Mouse (Mus musculus): ENCODE measurements around the gene Carns1. TPM values are rescaled to one million over a fixed set of nuclear protein-coding genes. Genes with fewer than 3 reads are reported as not detected.

Gene Carns1
- polyA plus RNA-seq, 1 experiment from 2014 or later = 3.1 TPM

- Histone ChIP-seq H3K4me3 (replicated peaks) (no peak overlapping the region), H3K9me3 (no peaks in the 10 kb centered on the region), H3K27me3 (no peaks in the 10 kb centered on the region), H3K4me1 (replicated peaks) (peaks cover 19% of the 10 kb centered on the region), H3K27ac (peak overlapping the region; percentile 83), H3K36me3 (peaks cover 76% of the 10 kb centered on the region), H3K4me2 (no peak overlapping the region), H3K9ac (replicated peaks) (no peak overlapping the region)
- ATAC-seq (ENCODE audit: insufficient number of reproducible peaks, insufficient read depth, low FRiP score, low TSS enrichment, low read depth) = no peak
- WGBS = 85% methylated on average over 10 of the region's 10 CpGs
Observed at GRCm38 (mm10) chr19:4114551-4114950, 60.7 kb downstream of the Carns1 start.

Small RNA genes within 50 kb of the gene (microRNA-seq; reads per million reads assigned to microRNA genes)
- gene Gm26115 = not detected

Other genes with a start within 250 kb of the Carns1 start
- 0.60 and 0.65 TPM in 2 replicates for gene Aldh3b1, start 245.7 kb downstream of the Carns1 start, polyA plus RNA-seq (2016; fragmentation: Nextera tagmentation; extraction: Ambion mirVana)
- 11.7 and 12.1 TPM in 2 replicates for gene Unc93b1, start 240.3 kb downstream of the Carns1 start, polyA plus RNA-seq (2016; fragmentation: Nextera tagmentation; extraction: Ambion mirVana)
- gene Aldh3b3, start 216.8 kb downstream of the Carns1 start, polyA plus RNA-seq (2016; fragmentation: Nextera tagmentation; extraction: Ambion mirVana) = not detected in 2 replicates
- gene Aldh3b2, start 203.2 kb downstream of the Carns1 start, polyA plus RNA-seq (2016; fragmentation: Nextera tagmentation; extraction: Ambion mirVana) = 2.7 and 3.6 TPM in 2 replicates
- gene Acy3, start 188.9 kb downstream of the Carns1 start, polyA plus RNA-seq (2016; fragmentation: Nextera tagmentation; extraction: Ambion mirVana) = 3.6 and 3.7 TPM in 2 replicates
- gene Tbx10, start 182.7 kb downstream of the Carns1 start, polyA plus RNA-seq (2016; fragmentation: Nextera tagmentation; extraction: Ambion mirVana) = not detected in 2 replicates
- 30.8 and 31.5 TPM in 2 replicates for gene Nudt8, start 174.9 kb downstream of the Carns1 start, polyA plus RNA-seq (2016; fragmentation: Nextera tagmentation; extraction: Ambion mirVana)
- gene Gm49405, start 174.9 kb downstream of the Carns1 start, polyA plus RNA-seq (2016; fragmentation: Nextera tagmentation; extraction: Ambion mirVana) = 4.6 and 5.5 TPM in 2 replicates
- 6.8 and 7.6 TPM in 2 replicates for gene Doc2g, start 172.2 kb downstream of the Carns1 start, polyA plus RNA-seq (2016; fragmentation: Nextera tagmentation; extraction: Ambion mirVana)
- 180 and 201 TPM in 2 replicates for gene Ndufv1, start 162.7 kb downstream of the Carns1 start, polyA plus RNA-seq (2016; fragmentation: Nextera tagmentation; extraction: Ambion mirVana)
- 476 and 504 TPM in 2 replicates for gene Gstp1, start 137.5 kb downstream of the Carns1 start, polyA plus RNA-seq (2016; fragmentation: Nextera tagmentation; extraction: Ambion mirVana)
- gene Gstp2, start 129.5 kb downstream of the Carns1 start, polyA plus RNA-seq (2016; fragmentation: Nextera tagmentation; extraction: Ambion mirVana) = 1.8 and 10.6 TPM in 2 replicates
- gene Gstp3, start 115.9 kb downstream of the Carns1 start, polyA plus RNA-seq (2016; fragmentation: Nextera tagmentation; extraction: Ambion mirVana) = not detected in 2 replicates
- not detected in 2 replicates for gene Cabp2, start 93.9 kb downstream of the Carns1 start, polyA plus RNA-seq (2016; fragmentation: Nextera tagmentation; extraction: Ambion mirVana)
- 66.9 and 67.1 TPM in 2 replicates for gene Cdk2ap2, start 78.3 kb downstream of the Carns1 start, polyA plus RNA-seq (2016; fragmentation: Nextera tagmentation; extraction: Ambion mirVana)
- gene Pitpnm1, start 75.5 kb downstream of the Carns1 start, polyA plus RNA-seq (2016; fragmentation: Nextera tagmentation; extraction: Ambion mirVana) = 11.6 and 13.0 TPM in 2 replicates
- gene Aip, start 49.6 kb downstream of the Carns1 start, polyA plus RNA-seq (2016; fragmentation: Nextera tagmentation; extraction: Ambion mirVana) = 86.5 and 87.5 TPM in 2 replicates
- not detected in 2 replicates for gene Gpr152, start 35.7 kb downstream of the Carns1 start, polyA plus RNA-seq (2016; fragmentation: Nextera tagmentation; extraction: Ambion mirVana)
- gene Cabp4, start 31.4 kb downstream of the Carns1 start, polyA plus RNA-seq (2016; fragmentation: Nextera tagmentation; extraction: Ambion mirVana) = 0.12 and 0.14 TPM in 2 replicates
- gene Coro1b, start 26.9 kb downstream of the Carns1 start, polyA plus RNA-seq (2016; fragmentation: Nextera tagmentation; extraction: Ambion mirVana) = 125 and 131 TPM in 2 replicates
- 1.3 and 1.4 TPM in 2 replicates for gene Ptprcap, start 21.9 kb downstream of the Carns1 start, polyA plus RNA-seq (2016; fragmentation: Nextera tagmentation; extraction: Ambion mirVana)
- 63.3 and 69.4 TPM in 2 replicates for gene Rps6kb2, start 12.1 kb downstream of the Carns1 start, polyA plus RNA-seq (2016; fragmentation: Nextera tagmentation; extraction: Ambion mirVana)
- gene Tbc1d10c, start 15.8 kb upstream of the Carns1 start, polyA plus RNA-seq (2016; fragmentation: Nextera tagmentation; extraction: Ambion mirVana) = 0.60 and 1.5 TPM in 2 replicates
- 834 and 845 TPM in 2 replicates for gene Ppp1ca, start 16.6 kb upstream of the Carns1 start, polyA plus RNA-seq (2016; fragmentation: Nextera tagmentation; extraction: Ambion mirVana)
- 38.4 and 44.9 TPM in 2 replicates for gene Rad9a, start 26.2 kb upstream of the Carns1 start, polyA plus RNA-seq (2016; fragmentation: Nextera tagmentation; extraction: Ambion mirVana)
- 8.6 and 9.1 TPM in 2 replicates for gene Clcf1, start 38.8 kb upstream of the Carns1 start, polyA plus RNA-seq (2016; fragmentation: Nextera tagmentation; extraction: Ambion mirVana)
- not detected in 2 replicates for gene AC109138.7, start 38.9 kb upstream of the Carns1 start, polyA plus RNA-seq (2016; fragmentation: Nextera tagmentation; extraction: Ambion mirVana)
- 13.8 and 16.2 TPM in 2 replicates for gene Pold4, start 56.4 kb upstream of the Carns1 start, polyA plus RNA-seq (2016; fragmentation: Nextera tagmentation; extraction: Ambion mirVana)
- gene Ssh3, start 93.7 kb upstream of the Carns1 start, polyA plus RNA-seq (2016; fragmentation: Nextera tagmentation; extraction: Ambion mirVana) = 9.1 and 11.6 TPM in 2 replicates
- 12.6 and 12.9 TPM in 2 replicates for gene Ankrd13d, start 107.7 kb upstream of the Carns1 start, polyA plus RNA-seq (2016; fragmentation: Nextera tagmentation; extraction: Ambion mirVana)
- gene Grk2, start 130.7 kb upstream of the Carns1 start, polyA plus RNA-seq (2016; fragmentation: Nextera tagmentation; extraction: Ambion mirVana) = 15.6 and 16.1 TPM in 2 replicates
- 56.3 and 63.9 TPM in 2 replicates for gene Kdm2a, start 222.8 kb upstream of the Carns1 start, polyA plus RNA-seq (2016; fragmentation: Nextera tagmentation; extraction: Ambion mirVana)